Mouse (Mus musculus) activated CD4-positive, CD25-positive, alpha-beta regulatory T cell, adult 4 months (primary cell): ENCODE measurements at regions not wholly inside any gene's neighbourhood (a gene's known extent, or its start where the extent isn't known, plus 50 kb on each side); places are given as distances from the start of the nearest gene placed in this dataset.
A peak's percentile ranks its signal among the peaks of the same experiment; 100 is the strongest.

ENCODE experiments used
- ATAC-seq: one replicate; pipeline ENCODE4 v1.8.0; 2017

GRCm38 (mm10) chr10:116726031-116726430, 144.7 kb upstream of the Cnot2 start:
- ATAC-seq = no peak

- ATAC-seq = no peak
Measured at GRCm38 (mm10) chr10:116721986-116722385, 140.7 kb upstream of the Cnot2 start.

- ATAC-seq = no peak
Measured at GRCm38 (mm10) chr10:116719616-116720015, 138.3 kb upstream of the Cnot2 start.

- no peak for ATAC-seq
Measured at GRCm38 (mm10) chr10:116717961-116718360, 136.7 kb upstream of the Cnot2 start.

GRCm38 (mm10) chr10:116717017-116717643, 135.8 kb upstream of the Cnot2 start:
- ATAC-seq = no peak

GRCm38 (mm10) chr10:116713456-116713855, 132.1 kb upstream of the Cnot2 start:
- ATAC-seq = no peak

- no peak for ATAC-seq
Measured at GRCm38 (mm10) chr10:116707025-116707424, 125.7 kb upstream of the Cnot2 start.

- ATAC-seq = no peak
Measured at GRCm38 (mm10) chr10:116701281-116701680, 120.0 kb upstream of the Cnot2 start.

GRCm38 (mm10) chr10:116699711-116700110, 118.4 kb upstream of the Cnot2 start:
- ATAC-seq = no peak

GRCm38 (mm10) chr10:116697628-116698316, 116.5 kb upstream of the Cnot2 start:
- ATAC-seq = no peak

GRCm38 (mm10) chr10:116693816-116694215, 112.5 kb upstream of the Cnot2 start:
- no peak for ATAC-seq

- no peak for ATAC-seq
Measured at GRCm38 (mm10) chr10:116686741-116687140, 105.4 kb upstream of the Cnot2 start.

- ATAC-seq = no peak
Measured at GRCm38 (mm10) chr10:116683374-116683773, 102.1 kb upstream of the Cnot2 start.

GRCm38 (mm10) chr10:116678950-116679735, 97.8 kb upstream of the Cnot2 start:
- ATAC-seq = no peak

- no peak for ATAC-seq
Measured at GRCm38 (mm10) chr10:116677949-116678348, 96.6 kb upstream of the Cnot2 start.

GRCm38 (mm10) chr10:116675171-116675570, 93.9 kb upstream of the Cnot2 start:
- no peak for ATAC-seq

- peak; percentile 72 for ATAC-seq
Measured at GRCm38 (mm10) chr10:116674348-116674747, 93.0 kb upstream of the Cnot2 start.

GRCm38 (mm10) chr10:116658162-116658962, 77.1 kb upstream of the Cnot2 start:
- ATAC-seq = no peak

GRCm38 (mm10) chr10:116655891-116656290, 74.6 kb upstream of the Cnot2 start:
- no peak for ATAC-seq

GRCm38 (mm10) chr10:116655018-116655807, 73.9 kb upstream of the Cnot2 start:
- ATAC-seq = peak; percentile 90

- no peak for ATAC-seq
Measured at GRCm38 (mm10) chr10:116654091-116654490, 72.8 kb upstream of the Cnot2 start.

- no peak for ATAC-seq
Measured at GRCm38 (mm10) chr10:116653511-116653945, 72.2 kb upstream of the Cnot2 start.
